Mouse (Mus musculus) liver, embryonic 12.5 days (tissue): ENCODE results near the gene Gm4894. TPM values are rescaled to one million over a fixed set of nuclear protein-coding genes. Genes with fewer than 3 reads are reported as not detected.

Experiments used
- ATAC-seq: fragments of 200-750 bp; cut with Nextera tagmentation; 2 replicates; pipeline ENCODE4 v1.8.0; 2017; ENCODE audit warnings: moderate number of reproducible peaks, mild to moderate bottlenecking, moderate library complexity
- H3K27ac ChIP-seq: fragments of 300-500 bp; sonication (generic); 2 replicates; pipeline ENCODE4 v1.5.1; 2016; ENCODE audit warnings: mild to moderate bottlenecking
- H3K27me3 ChIP-seq: fragments of 300-500 bp; sonication (generic); replicated peaks from 2 replicates; pipeline ENCODE4 v1.6.1; 2016; ENCODE audit warnings: mild to moderate bottlenecking, moderate library complexity
- H3K36me3 ChIP-seq: fragments of 300-500 bp; sonication (generic); 2 replicates; pipeline ENCODE4 v1.6.1; 2016; ENCODE audit warnings: mild to moderate bottlenecking, moderate library complexity
- H3K4me1 ChIP-seq: fragments of 300-500 bp; sonication (generic); 2 replicates; pipeline ENCODE4 v1.6.1; 2016
- H3K4me2 ChIP-seq: fragments of 300-500 bp; sonication (generic); 2 replicates; pipeline ENCODE4 v1.6.1; 2016; ENCODE audit warnings: mild to moderate bottlenecking, moderate library complexity
- H3K4me3 ChIP-seq: fragments of 300-500 bp; sonication (generic); 2 replicates; pipeline ENCODE4 v1.5.1; 2016; ENCODE audit warnings: mild to moderate bottlenecking, moderate library complexity
- H3K9ac ChIP-seq: fragments of 300-500 bp; sonication (generic); 2 replicates; pipeline ENCODE4 v1.6.1; 2016; ENCODE audit warnings: mild to moderate bottlenecking, moderate library complexity
- H3K9me3 ChIP-seq: fragments of 300-500 bp; sonication (generic); replicated peaks from 2 replicates; pipeline ENCODE4 v1.6.1; 2016; ENCODE audit warnings: mild to moderate bottlenecking, moderate library complexity
- WGBS: fragments of 180-500 bp; shearing (Covaris S2); methylation state at CpG from one replicate; pipeline ENCODE4 v1.1.7; 2016; ENCODE audit not compliant: insufficient replicate concordance; 5-methylcytosine and 5-hydroxymethylcytosine counted together
- polyA plus RNA-seq: library from polyadenylated mRNA; unstranded; fragments of >200 nt; fragmentation: Nextera tagmentation; extraction: Ambion mirVana; gene quantifications from 2 replicates; pipeline ENCODE4 v1.2.1, GENCODE M21; 2016

The Gm4894 gene
- polyA plus RNA-seq, 1 experiment from 2014 or later = not detected

DNA sequence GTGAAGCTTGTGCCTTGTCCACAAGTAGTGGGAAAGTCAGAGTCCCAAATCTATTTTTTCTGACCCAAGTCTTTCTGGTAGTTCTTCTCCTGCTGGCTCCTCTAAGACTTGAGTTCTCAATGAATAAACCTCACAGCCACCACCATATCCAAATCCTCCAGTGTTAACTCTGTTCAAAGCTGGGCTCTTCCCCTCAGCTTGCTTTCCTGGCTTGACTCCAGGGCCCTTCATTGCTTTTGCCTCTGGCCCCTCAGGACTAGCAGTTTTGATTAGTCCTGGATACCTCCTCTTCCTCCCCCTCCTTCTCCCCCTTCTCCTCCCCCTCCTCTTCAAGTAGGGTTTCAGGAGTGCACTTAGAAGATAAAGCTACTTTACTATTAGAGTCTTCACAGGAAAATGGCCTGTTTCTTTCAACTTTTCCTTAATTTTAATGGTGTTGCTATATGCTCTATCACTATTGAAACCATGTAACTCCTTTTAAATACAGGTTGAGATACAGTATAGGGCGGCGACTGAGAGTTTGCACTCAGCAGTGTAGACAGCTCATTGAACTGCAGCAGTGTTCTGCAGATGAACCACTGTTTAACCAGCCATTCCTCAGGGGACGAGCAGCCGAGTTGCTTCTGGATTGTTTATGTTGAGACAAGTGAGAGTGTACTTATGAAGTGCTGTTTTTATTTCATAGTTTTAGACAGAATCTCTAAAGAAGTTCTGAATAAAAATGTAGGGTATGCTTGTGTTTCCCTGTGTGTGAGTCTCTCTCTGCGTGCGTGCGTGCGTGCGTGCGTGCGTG lies 26.4 kb downstream of the Gm4894 start:
- no peak overlapping the region for H3K27ac ChIP-seq
- H3K9ac ChIP-seq = no peak overlapping the region
- 75% methylated on average over 11 of the region's 11 CpGs for WGBS
- no peak for ATAC-seq
- H3K4me2 ChIP-seq = no peak overlapping the region
- H3K36me3 ChIP-seq = no peaks in the 10 kb centered on the region
- H3K4me3 ChIP-seq = no peak overlapping the region
- H3K27me3 ChIP-seq = no peaks in the 10 kb centered on the region
- H3K9me3 ChIP-seq = no peaks in the 10 kb centered on the region
- no peaks in the 10 kb centered on the region for H3K4me1 ChIP-seq

DNA sequence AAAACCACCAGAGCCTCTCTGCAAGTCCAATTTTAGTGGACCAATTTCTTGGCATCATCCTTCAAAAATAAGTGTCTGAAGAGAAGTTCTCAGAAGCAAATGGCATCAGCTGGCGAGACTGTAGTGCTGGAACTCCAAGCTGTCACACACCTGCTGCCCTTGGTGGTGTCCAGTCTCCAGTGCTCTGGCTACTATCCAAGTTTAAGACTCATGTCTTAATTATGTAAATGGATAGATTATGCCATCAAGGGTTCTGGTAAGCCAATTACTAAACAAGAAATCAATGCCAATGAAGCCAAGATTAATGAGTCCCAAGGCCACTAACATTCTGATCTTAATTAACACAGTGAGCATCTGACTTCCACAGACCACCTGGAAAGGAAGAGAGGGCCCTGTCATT lies 44.8 kb downstream of the Gm4894 start:
- Histone ChIP-seq H3K4me2 (no peak overlapping the region), H3K27me3 (no peaks in the 10 kb centered on the region), H3K36me3 (no peaks in the 10 kb centered on the region), H3K4me1 (no peaks in the 10 kb centered on the region), H3K9me3 (no peaks in the 10 kb centered on the region), H3K9ac (no peak overlapping the region), H3K4me3 (no peak overlapping the region), H3K27ac (no peak overlapping the region)
- ATAC-seq = no peak
- WGBS = 38% methylated on average over 1 of the region's 1 CpGs

GRCm38 (mm10) chr9:49307576-49307975 lies 57.2 kb downstream of the Gm4894 start:
- no peaks in the 10 kb centered on the region for H3K4me1 ChIP-seq
- no peaks in the 10 kb centered on the region for H3K36me3 ChIP-seq
- no peaks in the 10 kb centered on the region for H3K27me3 ChIP-seq
- H3K27ac ChIP-seq = no peak overlapping the region
- no peak overlapping the region for H3K9ac ChIP-seq
- no peaks in the 10 kb centered on the region for H3K9me3 ChIP-seq
- H3K4me3 ChIP-seq = no peak overlapping the region
- H3K4me2 ChIP-seq = no peak overlapping the region
- no peak for ATAC-seq
- WGBS = 40% methylated on average over 3 of the region's 3 CpGs

DNA sequence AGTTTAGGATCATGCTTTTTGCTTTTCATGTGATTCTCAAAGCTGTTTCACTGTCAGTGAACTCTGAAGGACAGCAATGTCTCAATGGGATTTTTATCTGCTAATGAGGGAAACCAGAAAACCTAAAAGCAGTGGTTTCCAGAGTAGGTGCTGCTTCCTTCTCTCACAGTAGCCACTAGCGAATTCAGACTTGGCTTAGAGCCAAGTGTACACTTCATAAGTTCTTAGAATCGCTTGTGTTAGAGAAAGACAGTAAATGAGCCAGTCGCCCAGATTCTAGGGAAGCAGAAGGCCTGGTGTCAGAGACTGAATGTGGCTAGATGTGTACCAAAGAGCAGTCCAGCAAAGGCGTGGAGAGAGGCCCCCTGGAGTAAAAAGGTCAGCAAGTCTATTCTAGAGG lies 60.5 kb downstream of the Gm4894 start:
- WGBS = 41% methylated on average over 4 of the region's 4 CpGs
- Histone ChIP-seq H3K9ac (no peak overlapping the region), H3K36me3 (no peaks in the 10 kb centered on the region), H3K27ac (no peak overlapping the region), H3K4me3 (no peak overlapping the region), H3K9me3 (no peaks in the 10 kb centered on the region), H3K27me3 (no peaks in the 10 kb centered on the region), H3K4me2 (no peak overlapping the region), H3K4me1 (no peaks in the 10 kb centered on the region)
- ATAC-seq = no peak

- no peaks in the 10 kb centered on the region for H3K4me1 ChIP-seq
- no peak overlapping the region for H3K4me2 ChIP-seq
- no peak overlapping the region for H3K4me3 ChIP-seq
- ATAC-seq = no peak
- no peak overlapping the region for H3K9ac ChIP-seq
- H3K9me3 ChIP-seq = no peaks in the 10 kb centered on the region
- H3K27me3 ChIP-seq = no peaks in the 10 kb centered on the region
- H3K27ac ChIP-seq = no peak overlapping the region
- H3K36me3 ChIP-seq = no peaks in the 10 kb centered on the region
These were observed 68.3 kb downstream of the Gm4894 start for GRCm38 (mm10) chr9:49318638-49319037.

Other genes starting within 250 kb of the Gm4894 start
- gene Zw10, start 194.9 kb upstream of the Gm4894 start, polyA plus RNA-seq = 32.7 and 32.8 TPM in 2 replicates
- gene Tmprss5, start 169.3 kb upstream of the Gm4894 start, polyA plus RNA-seq = not detected in 2 replicates
- not detected in 2 replicates for gene Drd2, start 90.1 kb downstream of the Gm4894 start, polyA plus RNA-seq
- gene Ankk1, start 176.5 kb downstream of the Gm4894 start, polyA plus RNA-seq = not detected in 2 replicates
- 0.23 and 0.33 TPM in 2 replicates for gene Ttc12, start 235.7 kb downstream of the Gm4894 start, polyA plus RNA-seq